Mouse (Mus musculus) heart, embryonic 14.5 days (tissue): ENCODE measurements around the gene Pth2. TPM values are rescaled to one million over a fixed set of nuclear protein-coding genes. Genes with fewer than 3 reads are reported as not detected.

Experiments used
- ATAC-seq: fragments of 200-750 bp; cut with Nextera tagmentation; 2 replicates; pipeline ENCODE4 v1.8.0; 2017; ENCODE audit warnings: low read depth, moderate TSS enrichment; ENCODE audit not compliant: insufficient number of reproducible peaks, insufficient read depth, low FRiP score
- H3K27ac ChIP-seq, 2 experiments: fragments of 200-500 bp in 1 of 2; fragments of 300-500 bp in 1 of 2; sonication (generic) in 1 of 2; replicated peaks in 1 of 2; 2 replicates each; pipeline ENCODE4 v1.5.1; 2012 to 2014; ENCODE audit warnings: low read depth in 2 of 2, low read length in 2 of 2, control low read depth in 1 of 2, mild to moderate bottlenecking in 1 of 2, mixed read lengths in 1 of 2; ENCODE audit not compliant: control insufficient read depth in 1 of 2, insufficient read depth in 1 of 2
- H3K27me3 ChIP-seq: fragments of 300-500 bp; sonication (generic); 2 replicates; pipeline ENCODE4 v1.6.1; 2014; ENCODE audit warnings: mild to moderate bottlenecking, low read length, control low read depth; ENCODE audit not compliant: control insufficient read depth, insufficient read depth
- H3K36me3 ChIP-seq: fragments of 300-500 bp; sonication (generic); 2 replicates; pipeline ENCODE4 v1.6.1; 2014; ENCODE audit warnings: mild to moderate bottlenecking, control low read depth, low read length, mixed read lengths; ENCODE audit not compliant: control insufficient read depth, insufficient read depth
- H3K4me1 ChIP-seq, 2 experiments: fragments of 200-500 bp in 1 of 2; fragments of 300-500 bp in 1 of 2; sonication (generic) in 1 of 2; 2 replicates each; pipeline ENCODE4 v1.6.1; 2012 to 2014; ENCODE audit warnings: low read length in 2 of 2, control low read depth in 1 of 2, mixed read lengths in 1 of 2; ENCODE audit not compliant: control insufficient read depth in 2 of 2, insufficient read depth in 2 of 2
- H3K4me2 ChIP-seq: fragments of 300-500 bp; sonication (generic); 2 replicates; pipeline ENCODE4 v1.6.1; 2014; ENCODE audit warnings: mild to moderate bottlenecking, low read length
- H3K4me3 ChIP-seq, 2 experiments: fragments of 200-500 bp in 1 of 2; fragments of 300-500 bp in 1 of 2; sonication (generic) in 1 of 2; 2 replicates each; pipeline ENCODE4 v1.5.1; 2012 to 2014; ENCODE audit warnings: low read length in 2 of 2, mild to moderate bottlenecking in 2 of 2, control low read depth in 1 of 2, low read depth in 1 of 2, moderate library complexity in 1 of 2; ENCODE audit not compliant: control insufficient read depth in 1 of 2, insufficient read depth in 1 of 2
- H3K9ac ChIP-seq: fragments of 300-500 bp; sonication (generic); 2 replicates; pipeline ENCODE4 v1.6.1; 2014; ENCODE audit warnings: mild to moderate bottlenecking, low read length
- H3K9me3 ChIP-seq: fragments of 300-500 bp; sonication (generic); 2 replicates; pipeline ENCODE4 v1.6.1; 2016; ENCODE audit warnings: low read length, control low read depth; ENCODE audit not compliant: control insufficient read depth
- WGBS: fragments of 180-500 bp; shearing (Covaris S2); extraction: QIAGEN DNeasy Blood & Tissue Kit; methylation state at CpG from one replicate; pipeline ENCODE4 v1.1.7; 2014; 5-methylcytosine and 5-hydroxymethylcytosine counted together
- polyA plus RNA-seq: library from polyadenylated mRNA; unstranded; fragments of >200 nt; fragmentation: Nextera tagmentation; extraction: Ambion mirVana; gene quantifications from 2 replicates; pipeline ENCODE4 v1.2.1, GENCODE M21; 2014

Gene Pth2
- polyA plus RNA-seq, 1 experiment from 2014 or later: 0.61 TPM

DNA sequence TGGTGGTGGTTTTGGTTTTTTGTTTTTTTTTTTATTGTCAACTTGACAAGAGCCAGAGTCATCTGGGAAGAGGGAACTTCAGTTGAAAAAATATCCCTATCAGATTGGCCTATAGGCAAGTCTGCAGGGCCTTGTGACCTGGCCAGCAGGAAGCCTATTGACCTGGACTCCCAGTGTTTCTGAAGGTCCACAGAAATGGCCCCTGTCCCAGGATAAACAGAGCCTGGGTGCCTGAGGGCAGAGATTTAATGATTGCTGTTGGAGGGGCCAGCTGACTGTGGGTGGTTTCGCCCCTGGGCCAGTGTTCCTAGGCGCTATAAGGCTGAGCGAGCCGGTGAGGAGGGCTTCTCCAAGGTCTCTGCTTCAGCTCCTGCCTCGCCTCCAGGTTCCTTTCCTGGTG, 32.9 kb downstream of the Pth2 start:
- H3K27me3 ChIP-seq: peaks cover 22% of the 10 kb centered on the region
- H3K4me1 ChIP-seq: peaks cover 18 to 21% of the 10 kb centered on the region in 2 experiments
- no peak overlapping the region for H3K4me3 ChIP-seq
- no peak overlapping the region for H3K27ac ChIP-seq
- H3K9me3 ChIP-seq: no peaks in the 10 kb centered on the region
- H3K9ac ChIP-seq: no peak overlapping the region
- no peak for ATAC-seq
- peaks cover 16% of the 10 kb centered on the region for H3K36me3 ChIP-seq
- 64% methylated on average over 5 of the region's 5 CpGs for WGBS
- no peak overlapping the region for H3K4me2 ChIP-seq

DNA sequence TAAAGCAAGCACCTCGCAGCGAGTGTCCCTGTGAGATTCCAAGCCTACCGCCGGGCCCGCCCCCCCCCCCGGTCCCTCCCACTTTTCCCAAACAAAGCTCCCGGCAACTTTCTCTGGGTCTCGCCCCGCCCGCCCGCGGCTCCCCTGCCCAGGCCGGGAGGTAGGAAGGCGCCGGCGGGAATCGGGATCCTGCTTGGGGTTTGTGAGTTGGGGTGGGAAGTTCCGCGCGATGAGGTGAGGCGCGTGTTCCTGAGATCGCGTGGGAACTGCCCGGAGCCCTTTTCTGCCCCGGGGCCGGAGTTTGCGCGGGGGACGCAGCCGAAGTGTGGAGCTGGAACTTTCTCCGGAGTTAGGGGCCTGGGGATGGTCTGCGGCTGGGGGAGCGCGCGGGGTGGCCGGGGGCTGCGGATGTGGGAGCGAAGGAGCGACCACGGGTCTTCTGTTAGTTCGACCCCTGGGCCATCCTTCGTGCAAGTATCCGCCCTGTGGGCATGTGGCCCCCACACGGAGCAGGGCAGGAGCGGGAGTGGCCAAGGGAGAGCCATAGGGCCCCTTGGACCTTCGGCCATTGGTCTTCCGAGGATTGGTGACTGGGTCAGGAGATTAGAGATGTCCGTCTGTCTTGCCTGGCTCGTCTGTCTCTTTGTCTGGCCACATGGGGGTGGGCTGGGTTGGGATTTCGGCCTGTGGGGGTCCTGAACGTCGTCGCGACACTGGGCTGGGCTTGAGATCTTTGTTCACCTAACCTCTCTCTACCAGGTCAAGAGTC, 35.1 kb downstream of the Pth2 start, which contains the start of gene Tead2:
TSS of gene Tead2 (plus strand) at position 81 of the 769 bp plus-strand sequence.
- Histone ChIP-seq H3K9ac (peak within 1 kb of the TSS; percentile 98), H3K27ac (peak within 1 kb of the TSS; percentile 94 to 96), H3K4me2 (peak within 1 kb of the TSS; percentile 77), H3K36me3 (peaks cover 37% of the 10 kb centered on the region), H3K9me3 (no peaks in the 10 kb centered on the region), H3K27me3 (peaks cover 13% of the 10 kb centered on the region), H3K4me1 (peaks cover 21 to 24% of the 10 kb centered on the region in 2 experiments), H3K4me3 (peak within 1 kb of the TSS; percentile 78 to 98)
- under 1% methylated on average over 54 of the region's 55 CpGs for WGBS
- ATAC-seq: peak; percentile 58; the same call in 1 of the 2 replicates

DNA sequence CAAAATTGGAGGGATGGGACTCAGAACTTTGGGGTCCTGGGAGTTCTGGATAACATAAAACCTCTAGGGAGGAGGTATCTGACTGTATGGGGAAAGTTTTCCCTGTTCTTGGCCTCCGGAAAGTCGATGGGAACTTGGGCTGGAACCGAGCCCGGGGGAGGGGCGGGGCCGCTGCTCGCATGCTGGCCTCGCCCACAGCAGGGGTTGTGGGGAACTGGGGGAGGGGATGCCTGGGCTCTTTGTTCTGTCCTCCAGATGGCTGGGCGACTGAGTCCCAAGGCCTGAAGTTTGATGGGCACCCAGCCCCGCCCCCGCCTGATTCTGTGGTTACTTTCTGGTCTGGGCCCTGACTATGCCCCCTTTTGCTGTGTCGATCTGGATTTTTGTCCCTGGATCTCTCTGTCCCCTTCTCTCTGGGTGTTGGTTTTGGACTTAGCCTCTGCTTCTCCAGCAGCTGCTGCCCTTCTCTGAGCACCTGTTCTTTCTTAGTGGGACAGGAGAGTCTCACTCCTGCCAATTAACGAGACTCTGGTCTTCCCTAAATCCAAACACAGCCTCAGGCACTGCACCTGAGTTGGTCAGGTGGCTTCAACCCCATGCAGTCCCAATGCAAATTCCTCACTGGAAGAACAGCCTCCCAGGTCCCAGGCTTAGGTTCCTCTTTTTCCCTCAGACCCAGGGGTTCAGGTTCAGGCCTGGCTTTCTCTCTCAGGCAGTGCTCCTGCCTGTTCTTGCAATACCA, 35.8 kb downstream of the Pth2 start:
- Histone ChIP-seq H3K4me2 (peak overlapping the region; percentile 77), H3K27ac (peak overlapping the region; percentile 94 to 96), H3K4me1 (peaks cover 21 to 24% of the 10 kb centered on the region in 2 experiments), H3K4me3 (peak overlapping the region; percentile 78 to 98), H3K27me3 (peaks cover 8% of the 10 kb centered on the region), H3K9me3 (no peaks in the 10 kb centered on the region), H3K9ac (peak overlapping the region; percentile 98), H3K36me3 (peaks cover 45% of the 10 kb centered on the region)
- peak; percentile 83; the same call in 1 of the 2 replicates for ATAC-seq
- WGBS: 1% methylated on average over 13 of the region's 13 CpGs

DNA sequence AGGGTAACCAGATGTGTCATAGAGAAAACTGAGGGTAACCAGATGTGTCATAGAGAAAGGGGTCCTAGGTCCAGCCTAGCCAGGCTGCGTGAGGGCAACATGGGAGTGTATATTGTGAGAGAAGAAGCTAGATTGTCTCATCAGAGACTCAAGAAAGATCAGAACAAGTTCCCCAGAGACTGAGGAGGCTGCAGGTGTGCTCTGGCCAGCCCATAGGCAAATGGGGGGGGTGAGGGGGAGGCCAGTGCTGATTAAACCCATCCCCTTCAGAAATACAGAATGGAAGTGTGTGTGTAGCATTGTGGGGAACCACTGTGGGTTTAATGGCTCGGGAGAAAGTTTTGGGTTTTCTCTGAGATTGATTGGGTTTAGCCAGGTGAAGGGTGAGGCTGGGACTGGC, 40.9 kb downstream of the Pth2 start:
- H3K27ac ChIP-seq: no peak overlapping the region
- H3K4me1 ChIP-seq: peaks cover 14 to 16% of the 10 kb centered on the region in 2 experiments
- no peak overlapping the region for H3K4me3 ChIP-seq
- 78% methylated on average over 2 of the region's 2 CpGs for WGBS
- H3K9me3 ChIP-seq: no peaks in the 10 kb centered on the region
- H3K4me2 ChIP-seq: no peak overlapping the region
- no peaks in the 10 kb centered on the region for H3K27me3 ChIP-seq
- H3K9ac ChIP-seq: no peak overlapping the region
- ATAC-seq: no peak
- H3K36me3 ChIP-seq: peaks cover 96% of the 10 kb centered on the region

DNA sequence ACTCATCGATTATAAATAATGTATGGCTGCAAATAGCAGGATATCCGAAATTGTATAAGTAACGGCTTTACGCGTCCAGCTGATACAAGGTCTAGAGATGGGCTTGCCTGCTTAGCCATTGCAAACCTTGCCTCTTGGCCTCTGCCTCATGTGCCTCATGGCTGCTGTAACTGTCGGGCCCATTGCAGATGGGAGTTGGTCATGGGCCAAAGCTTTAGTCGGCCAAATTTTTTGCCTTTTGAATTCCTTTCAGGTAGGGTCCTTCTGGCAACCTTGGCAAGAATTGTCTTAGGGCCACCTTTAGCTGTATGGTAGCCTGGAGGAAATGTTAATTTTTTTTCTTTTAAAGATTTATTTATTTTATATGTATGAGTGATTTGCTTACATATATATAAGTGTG, 44.0 kb downstream of the Pth2 start:
- 91% methylated on average over 7 of the region's 7 CpGs for WGBS

DNA sequence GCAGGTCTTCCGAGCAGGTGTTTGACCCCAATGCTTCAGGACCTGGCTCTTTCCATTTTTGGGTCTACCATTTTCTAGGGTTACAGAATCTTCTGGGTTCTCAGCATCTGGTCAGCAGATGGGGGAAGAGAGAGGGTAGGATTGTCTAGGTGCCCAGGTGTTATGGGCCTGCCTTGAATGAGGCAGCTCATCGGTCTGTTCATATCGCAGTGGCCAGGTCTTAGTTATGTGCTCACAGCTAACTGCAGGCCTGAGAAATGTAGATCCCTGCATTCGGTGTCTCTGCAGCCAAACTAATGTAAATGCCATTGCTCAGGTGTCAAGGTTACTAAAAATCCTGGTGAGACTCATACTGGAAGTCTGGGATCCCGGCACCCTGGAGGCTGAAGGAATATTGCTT, 45.6 kb downstream of the Pth2 start:
- no peak overlapping the region for H3K4me2 ChIP-seq
- H3K36me3 ChIP-seq: peaks cover 97% of the 10 kb centered on the region
- no peak for ATAC-seq
- H3K4me1 ChIP-seq: no peaks in the 10 kb centered on the region
- no peaks in the 10 kb centered on the region for H3K9me3 ChIP-seq
- H3K4me3 ChIP-seq: no peak overlapping the region
- WGBS: 96% methylated on average over 5 of the region's 5 CpGs
- no peaks in the 10 kb centered on the region for H3K27me3 ChIP-seq
- no peak overlapping the region for H3K9ac ChIP-seq
- H3K27ac ChIP-seq: no peak overlapping the region

More for the DNA sequence above, 44.0 kb downstream of the Pth2 start:
- Histone ChIP-seq H3K27ac (no peak overlapping the region), H3K4me2 (no peak overlapping the region), H3K27me3 (no peaks in the 10 kb centered on the region), H3K4me1 (no peaks in the 10 kb centered on the region), H3K9me3 (no peaks in the 10 kb centered on the region), H3K36me3 (peaks cover 99% of the 10 kb centered on the region), H3K4me3 (no peak overlapping the region), H3K9ac (no peak overlapping the region)
- no peak for ATAC-seq

DNA sequence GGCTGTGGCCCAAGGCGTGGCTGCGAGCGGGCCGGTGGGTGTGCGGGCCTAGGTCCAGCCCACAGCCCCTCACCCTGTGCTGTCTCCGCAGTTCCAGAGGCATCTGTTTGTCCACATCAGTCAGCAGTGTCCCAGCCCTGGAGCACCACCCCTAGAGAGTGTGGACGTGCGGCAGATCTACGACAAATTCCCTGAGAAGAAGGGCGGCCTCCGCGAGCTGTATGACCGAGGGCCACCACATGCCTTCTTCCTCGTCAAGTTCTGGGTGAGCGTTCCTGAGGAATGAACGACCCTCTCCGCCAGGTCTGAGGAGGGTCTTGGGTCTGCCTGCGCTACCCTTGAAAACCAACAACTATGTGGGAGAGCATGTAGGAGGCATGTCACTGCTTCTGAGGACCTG, 47.8 kb downstream of the Pth2 start:
- Histone ChIP-seq H3K36me3 (peaks cover 95% of the 10 kb centered on the region), H3K4me3 (no peak overlapping the region), H3K9ac (no peak overlapping the region), H3K4me1 (peaks cover 5 to 12% of the 10 kb centered on the region in 2 experiments; a peak in 3 of 4 replicates), H3K9me3 (no peaks in the 10 kb centered on the region), H3K27ac (no peak overlapping the region), H3K4me2 (no peak overlapping the region), H3K27me3 (no peaks in the 10 kb centered on the region)
- WGBS: 89% methylated on average over 18 of the region's 18 CpGs
- ATAC-seq: no peak
